Mouse (Mus musculus) CH12.LX (cell line): ENCODE measurements around the gene Hoxb13.

Source experiments
- EP300 ChIP-seq: IDR thresholded peaks from 2 replicates; pipeline ENCODE4 v1.6.1; 2011; ENCODE audit warnings: low read length, improper control_type of control experiment
- MYC ChIP-seq: IDR thresholded peaks from 2 replicates; pipeline ENCODE4 v1.6.1; 2011; ENCODE audit warnings: low read depth, mild to moderate bottlenecking, improper control_type of control experiment, low read length
- POLR2A ChIP-seq: IDR thresholded peaks from 2 replicates; pipeline ENCODE4 v1.6.1; 2011; ENCODE audit warnings: low read depth, mild to moderate bottlenecking, improper control_type of control experiment, low read length
- USF1 ChIP-seq: IDR thresholded peaks from 2 replicates; pipeline ENCODE4 v1.6.1; 2014; ENCODE audit warnings: low read depth, mild to moderate bottlenecking, inconsistent platforms, low read length, improper control_type of control experiment

DNA sequence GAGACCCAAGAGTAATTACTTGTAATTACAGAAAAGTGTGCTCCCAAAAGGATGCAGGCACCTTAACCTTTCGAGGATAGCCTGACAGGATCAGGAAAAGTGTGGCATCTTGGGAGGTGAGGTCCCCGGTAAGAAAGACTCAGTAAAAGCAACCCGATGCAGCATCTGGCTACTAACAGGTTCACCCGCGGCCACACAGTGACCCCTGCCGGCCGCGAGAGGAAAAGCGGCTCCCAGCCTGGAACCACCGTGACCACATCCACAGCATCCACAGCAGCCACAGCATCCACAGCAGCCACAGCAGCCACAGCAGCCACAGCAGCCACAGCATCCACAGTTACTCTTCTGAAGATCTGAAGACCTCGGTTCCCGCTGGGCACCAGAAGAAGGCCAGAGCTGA is 40.8 kb downstream of the Hoxb13 start:
- TF ChIP-seq USF1 (no peak), EP300 (no peak), POLR2A (no peak), MYC (no peak)
